Mouse (Mus musculus): Measurements from ENCODE around the gene Snx30. TPM values are rescaled to one million over a fixed set of nuclear protein-coding genes. Genes with fewer than 3 reads are reported as not detected.

Snx30 gene
- polyA plus RNA-seq, 1 experiment from 2014 or later: 9.4 TPM

GRCm38 (mm10) chr4:59897814-59898520 lies 92.3 kb downstream of the Snx30 start:
- Histone ChIP-seq H3K36me3 (ENCODE audit: poor library complexity, severe bottlenecking) (peaks cover 48% of the 10 kb centered on the region), H3K4me1 (no peaks in the 10 kb centered on the region), H3K4me2 (no peak overlapping the region), H3K9me3 (replicated peaks) (no peaks in the 10 kb centered on the region), H3K27ac (no peak overlapping the region), H3K27me3 (no peaks in the 10 kb centered on the region), H3K9ac (no peak overlapping the region), H3K4me3 (no peak overlapping the region)
- no peak for ATAC-seq
- WGBS: 84% methylated on average over 12 of the region's 12 CpGs

- H3K36me3 ChIP-seq (ENCODE audit: poor library complexity, severe bottlenecking): peaks cover 48% of the 10 kb centered on the region
- H3K9me3 ChIP-seq (replicated peaks): no peaks in the 10 kb centered on the region
- no peak overlapping the region for H3K4me2 ChIP-seq
- H3K27me3 ChIP-seq: no peaks in the 10 kb centered on the region
- H3K27ac ChIP-seq: no peak overlapping the region
- H3K4me3 ChIP-seq: no peak overlapping the region
- no peaks in the 10 kb centered on the region for H3K4me1 ChIP-seq
- no peak for ATAC-seq
- WGBS: 89% methylated on average over 9 of the region's 9 CpGs
- H3K9ac ChIP-seq: no peak overlapping the region
Observed at GRCm38 (mm10) chr4:59898521-59898919, 92.9 kb downstream of the Snx30 start.

GRCm38 (mm10) chr4:59901810-59902209 lies 96.2 kb downstream of the Snx30 start:
- H3K9me3 ChIP-seq (replicated peaks): no peaks in the 10 kb centered on the region
- peaks cover 25% of the 10 kb centered on the region for H3K36me3 ChIP-seq (ENCODE audit: poor library complexity, severe bottlenecking)
- ATAC-seq: no peak
- H3K27me3 ChIP-seq: no peaks in the 10 kb centered on the region
- H3K4me3 ChIP-seq: no peak overlapping the region
- no peak overlapping the region for H3K27ac ChIP-seq
- H3K9ac ChIP-seq: no peak overlapping the region
- H3K4me1 ChIP-seq: no peaks in the 10 kb centered on the region
- no peak overlapping the region for H3K4me2 ChIP-seq
- 95% methylated on average over 6 of the region's 6 CpGs for WGBS

GRCm38 (mm10) chr4:59902547-59902946 lies 96.9 kb downstream of the Snx30 start:
- Histone ChIP-seq H3K4me3 (no peak overlapping the region), H3K4me2 (no peak overlapping the region), H3K4me1 (no peaks in the 10 kb centered on the region), H3K27ac (no peak overlapping the region), H3K9ac (no peak overlapping the region), H3K9me3 (replicated peaks) (no peaks in the 10 kb centered on the region), H3K27me3 (no peaks in the 10 kb centered on the region), H3K36me3 (ENCODE audit: poor library complexity, severe bottlenecking) (peaks cover 19% of the 10 kb centered on the region)
- WGBS: 61% methylated on average over 6 of the region's 6 CpGs
- ATAC-seq: no peak

GRCm38 (mm10) chr4:59907092-59907491 lies 101.5 kb downstream of the Snx30 start:
- Histone ChIP-seq H3K27ac (no peak overlapping the region), H3K4me3 (no peak overlapping the region), H3K9ac (no peak overlapping the region), H3K4me1 (no peaks in the 10 kb centered on the region), H3K27me3 (no peaks in the 10 kb centered on the region), H3K4me2 (no peak overlapping the region), H3K36me3 (ENCODE audit: poor library complexity, severe bottlenecking) (no peaks in the 10 kb centered on the region), H3K9me3 (replicated peaks) (no peaks in the 10 kb centered on the region)
- ATAC-seq: no peak
- 89% methylated on average over 6 of the region's 6 CpGs for WGBS

GRCm38 (mm10) chr4:59907657-59908230 lies 102.1 kb downstream of the Snx30 start:
- H3K4me3 ChIP-seq: no peak overlapping the region
- no peak overlapping the region for H3K4me2 ChIP-seq
- no peaks in the 10 kb centered on the region for H3K27me3 ChIP-seq
- H3K4me1 ChIP-seq: no peaks in the 10 kb centered on the region
- 53% methylated on average over 10 of the region's 10 CpGs for WGBS
- ATAC-seq: no peak
- H3K9me3 ChIP-seq (replicated peaks): no peaks in the 10 kb centered on the region
- H3K9ac ChIP-seq: no peak overlapping the region
- no peak overlapping the region for H3K27ac ChIP-seq
- H3K36me3 ChIP-seq (ENCODE audit: poor library complexity, severe bottlenecking): no peaks in the 10 kb centered on the region

- H3K27me3 ChIP-seq: peaks cover 5% of the 10 kb centered on the region
- no peak overlapping the region for H3K27ac ChIP-seq
- no peak overlapping the region for H3K4me3 ChIP-seq
- H3K4me2 ChIP-seq: no peak overlapping the region
- 90% methylated on average over 2 of the region's 2 CpGs for WGBS
- H3K9ac ChIP-seq: no peak overlapping the region
- no peaks in the 10 kb centered on the region for H3K4me1 ChIP-seq
- H3K36me3 ChIP-seq (ENCODE audit: poor library complexity, severe bottlenecking): no peaks in the 10 kb centered on the region
- H3K9me3 ChIP-seq (replicated peaks): no peaks in the 10 kb centered on the region
- no peak for ATAC-seq
Observed at GRCm38 (mm10) chr4:59908785-59909184, 103.1 kb downstream of the Snx30 start.

- WGBS: 24% methylated on average over 22 of the region's 22 CpGs
Observed at GRCm38 (mm10) chr4:59914608-59915403, 109.2 kb downstream of the Snx30 start, which contains the start of gene Slc46a2. Slc46a2 (minus strand) TSS chr4:59915056.

GRCm38 (mm10) chr4:59917966-59918365 lies 112.3 kb downstream of the Snx30 start:
- WGBS: 92% methylated on average over 3 of the region's 3 CpGs
- no peak for ATAC-seq

More at GRCm38 (mm10) chr4:59914608-59915403, 109.2 kb downstream of the Snx30 start, which contains the start of gene Slc46a2:
- Histone ChIP-seq H3K9ac (no peak within 1 kb of the TSS), H3K36me3 (ENCODE audit: poor library complexity, severe bottlenecking) (no peaks in the 10 kb centered on the region), H3K27ac (no peak within 1 kb of the TSS), H3K27me3 (peaks cover 21% of the 10 kb centered on the region), H3K9me3 (replicated peaks) (no peaks in the 10 kb centered on the region), H3K4me2 (no peak within 1 kb of the TSS), H3K4me1 (no peaks in the 10 kb centered on the region), H3K4me3 (no peak within 1 kb of the TSS)
- no peak for ATAC-seq

GRCm38 (mm10) chr4:59925082-59925481 lies 119.4 kb downstream of the Snx30 start:
- Histone ChIP-seq H3K9ac (no peak overlapping the region), H3K27me3 (no peaks in the 10 kb centered on the region), H3K4me1 (no peaks in the 10 kb centered on the region), H3K9me3 (replicated peaks) (no peaks in the 10 kb centered on the region), H3K4me2 (no peak overlapping the region), H3K4me3 (no peak overlapping the region), H3K36me3 (ENCODE audit: poor library complexity, severe bottlenecking) (no peaks in the 10 kb centered on the region), H3K27ac (no peak overlapping the region)
- 86% methylated on average over 9 of the region's 9 CpGs for WGBS
- no peak for ATAC-seq

More at GRCm38 (mm10) chr4:59917966-59918365, 112.3 kb downstream of the Snx30 start:
- H3K4me2 ChIP-seq: no peak overlapping the region
- H3K9me3 ChIP-seq (replicated peaks): no peaks in the 10 kb centered on the region
- no peaks in the 10 kb centered on the region for H3K4me1 ChIP-seq
- no peak overlapping the region for H3K27ac ChIP-seq
- H3K4me3 ChIP-seq: no peak overlapping the region
- H3K36me3 ChIP-seq (ENCODE audit: poor library complexity, severe bottlenecking): no peaks in the 10 kb centered on the region
- H3K9ac ChIP-seq: no peak overlapping the region
- peaks cover 21% of the 10 kb centered on the region for H3K27me3 ChIP-seq

GRCm38 (mm10) chr4:59927666-59928065 lies 122.0 kb downstream of the Snx30 start:
- Histone ChIP-seq H3K4me2 (no peak overlapping the region), H3K9ac (no peak overlapping the region), H3K4me1 (no peaks in the 10 kb centered on the region), H3K36me3 (ENCODE audit: poor library complexity, severe bottlenecking) (no peaks in the 10 kb centered on the region), H3K9me3 (replicated peaks) (no peaks in the 10 kb centered on the region), H3K4me3 (no peak overlapping the region), H3K27ac (no peak overlapping the region), H3K27me3 (no peaks in the 10 kb centered on the region)
- peak; percentile 16; the same call in 1 of the 2 replicates for ATAC-seq
- WGBS: 89% methylated on average over 3 of the region's 3 CpGs

GRCm38 (mm10) chr4:59928347-59928746 lies 122.7 kb downstream of the Snx30 start:
- Histone ChIP-seq H3K27ac (no peak overlapping the region), H3K36me3 (ENCODE audit: poor library complexity, severe bottlenecking) (no peaks in the 10 kb centered on the region), H3K9me3 (replicated peaks) (no peaks in the 10 kb centered on the region), H3K27me3 (no peaks in the 10 kb centered on the region), H3K4me2 (no peak overlapping the region), H3K4me3 (no peak overlapping the region), H3K9ac (no peak overlapping the region), H3K4me1 (no peaks in the 10 kb centered on the region)
- WGBS: 27% methylated on average over 6 of the region's 6 CpGs
- 0 out of 2 replicates have a peak, but pooled peaks have one; percentile 54 for ATAC-seq

Data from forebrain, embryonic 13.5 days (tissue).